In genomic region chr3:35084091-35084867, GRCm38 (mm10) we compare ENCODE assay signal across 9 mouse cellular contexts.
A peak's percentile ranks its signal among the peaks of the same experiment; 100 is the strongest.
DNase-seq lines count a peak whose midpoint lies in the region; ATAC-seq and TF ChIP-seq lines count a peak whose summit lies in the region.
"Had no signal": no experiment of that assay in that cellular context is flagged by ENCODE, and none has a peak within 500 bp of the region (broad histone marks: within the 10 kb centered on the region; RNA-seq: fewer than 3 reads in every experiment).

No protein-coding gene starts in this region.

- H3K27me3 ChIP-seq in heart, embryonic 13.5 days (replicated peaks), result peaks cover 1% of the 10 kb centered on the region; the same call in 1 of the 2 replicates
- H3K27me3 ChIP-seq: limb, embryonic 15.5 days had no signal

- H3K9me3 ChIP-seq in ES-E14 (ENCODE audit: control insufficient read depth, insufficient read depth, low read depth, low read length), result no peaks in the 10 kb centered on the region
- H3K9me3 ChIP-seq in heart, embryonic 13.5 days, result no peaks in the 10 kb centered on the region
- H3K9me3 ChIP-seq: limb, embryonic 15.5 days had no signal

- no peak overlapping the region for H3K9ac ChIP-seq in ES-E14 (ENCODE audit: insufficient read depth, low read depth, low read length, poor library complexity, severe bottlenecking)
- peak overlapping the region; percentile 54; the same call in 1 of the 2 replicates for H3K9ac ChIP-seq in heart, embryonic 13.5 days
- H3K9ac ChIP-seq: limb, embryonic 15.5 days had no signal

- no peak overlapping the region for H3K4me3 ChIP-seq in ES-E14 (ENCODE audit: insufficient read depth in 1 of 2, low read depth in 1 of 2, low read length in 2 of 2, poor library complexity in 1 of 2, severe bottlenecking in 1 of 2)
- H3K4me3 ChIP-seq in heart, embryonic 13.5 days, result no peak overlapping the region
- H3K4me3 ChIP-seq: limb, embryonic 15.5 days had no signal

- no peaks in the 10 kb centered on the region for H3K36me3 ChIP-seq in ES-E14 (ENCODE audit: control insufficient read depth, insufficient read depth, low read length, poor library complexity, severe bottlenecking)
- H3K36me3 ChIP-seq in heart, embryonic 13.5 days, result no peaks in the 10 kb centered on the region
- H3K36me3 ChIP-seq: limb, embryonic 15.5 days had no signal

- 49% methylated on average over 11 of the region's 11 CpGs for WGBS in heart, embryonic 13.5 days

- peak; percentile 29 for DNase-seq in ES-E14 (ENCODE audit: low read depth, low spot score)
- peak; percentile 82 for DNase-seq in embryo, embryonic 10.5 days (ENCODE audit: low spot score)
- peak; percentile 9 for DNase-seq in lung, postnatal 10 days
- DNase-seq in frontal cortex, postnatal 14 days (ENCODE audit: low spot score in 2 of 2), result no peak
- DNase-seq in adrenal gland, postnatal 25 days, result no peak
- DNase-seq in cerebellum, postnatal 25 days, result no peak
- DNase-seq in thymus, postnatal 4 days, result no peak

- in situ Hi-C loops in ES-E14 (cut with MboI; ENCODE audit: low sequenced_read_pairs in 2 of 2, unreplicated experiment in 2 of 2), result no loop called here

- H3K4me1 ChIP-seq in ES-E14 (ENCODE audit: control insufficient read depth in 2 of 2, insufficient read depth in 2 of 2, low read length in 2 of 2, poor library complexity in 1 of 2), result peaks cover 4 to 7% of the 10 kb centered on the region in 2 experiments; a peak in 2 of 4 replicates
- H3K4me1 ChIP-seq in heart, embryonic 13.5 days, result peaks cover 13% of the 10 kb centered on the region
- H3K4me1 ChIP-seq: limb, embryonic 15.5 days had no signal

- no peak overlapping the region for H3K27ac ChIP-seq in ES-E14 (ENCODE audit: insufficient read depth, low read depth, low read length, poor library complexity, severe bottlenecking)
- H3K27ac ChIP-seq in heart, embryonic 13.5 days (replicated peaks), result peak overlapping the region; percentile 80
- H3K27ac ChIP-seq: limb, embryonic 15.5 days had no signal

- peak; percentile 61; the same call in 1 of the 2 replicates for ATAC-seq in heart, embryonic 13.5 days (ENCODE audit: extremely low read depth, insufficient number of reproducible peaks, low FRiP score, low TSS enrichment)

- H3K4me2 ChIP-seq in heart, embryonic 13.5 days, result peak overlapping the region; percentile 31; the same call in 1 of the 2 replicates
- H3K4me2 ChIP-seq: limb, embryonic 15.5 days had no signal

TF ChIP-seq in ES-E14, 5 proteins besides CTCF, POLR2A, EP300 and RAD21:
- no peak for TF ChIP-seq ZC3H11A (IDR thresholded peaks at IDR 0.05; ENCODE audit: borderline replicate concordance, low read depth, low read length)
- no peak for TF ChIP-seq CHD2 (IDR thresholded peaks at IDR 0.05; ENCODE audit: low read depth, low read length)
- TF ChIP-seq MAFK (IDR thresholded peaks at IDR 0.05; ENCODE audit: insufficient read depth, low read depth, low read length), result no peak
- no peak for TF ChIP-seq HCFC1 (IDR thresholded peaks at IDR 0.05; ENCODE audit: borderline replicate concordance, insufficient read depth, low read length)

Comparison
In these comparisons a context has a peak if more than half of its experiments do, and no peak if none do; other contexts are left out.
1. DNase-seq: peak in ES-E14 (single experiment), embryo, embryonic 10.5 days (single experiment) and lung, postnatal 10 days (single experiment); none in frontal cortex, postnatal 14 days (0 of 2), adrenal gland, postnatal 25 days (single experiment), cerebellum, postnatal 25 days (0 of 2) and thymus, postnatal 4 days (single experiment).